Mouse (Mus musculus): Measurements from ENCODE around the gene Aire. TPM values are rescaled to one million over a fixed set of nuclear protein-coding genes. Genes with fewer than 3 reads are reported as not detected.

Aire gene
- total and polyA plus RNA-seq, 2 experiments from 2014 or later, result 0.16 to 0.31 TPM

GRCm38 (mm10) chr10:78042697-78043405 is 559 bp downstream of the Aire start:
- Histone ChIP-seq H3K27me3 (ENCODE audit: insufficient read depth, low read length) (no peaks in the 10 kb centered on the region), H3K4me2 (ENCODE audit: low read depth, low read length, poor library complexity, severe bottlenecking) (peak overlapping the region; percentile 51), H3K4me1 (ENCODE audit: insufficient read depth, low read length) (no peaks in the 10 kb centered on the region), H3K9me3 (ENCODE audit: low read length) (no peaks in the 10 kb centered on the region), H3K4me3 (ENCODE audit: low read depth, low read length) (peak overlapping the region; percentile 28), H3K36me3 (ENCODE audit: insufficient read depth, low read length) (no peaks in the 10 kb centered on the region), H3K9ac (replicated peaks; ENCODE audit: low read length, poor library complexity, severe bottlenecking) (0 out of 2 replicates have a peak overlapping the region, but pooled peaks have one; percentile 14), H3K27ac (ENCODE audit: low read depth, low read length) (no peak overlapping the region)
- ATAC-seq (ENCODE audit: low FRiP score) (peak; percentile 54; the same call in 1 of the 2 replicates), DNase-seq (ENCODE audit: low spot score) (no peak)
- TF ChIP-seq CTCF (IDR thresholded peaks at IDR 0.05), result no peak
- 59% methylated on average over 14 of the region's 14 CpGs for WGBS

GRCm38 (mm10) chr10:78042096-78042495 is 1.3 kb downstream of the Aire start:
- Histone ChIP-seq H3K4me3 (ENCODE audit: low read depth, low read length) (no peak overlapping the region), H3K9me3 (ENCODE audit: low read length) (no peaks in the 10 kb centered on the region), H3K27me3 (ENCODE audit: insufficient read depth, low read length) (no peaks in the 10 kb centered on the region), H3K4me1 (ENCODE audit: insufficient read depth, low read length) (no peaks in the 10 kb centered on the region), H3K9ac (replicated peaks; ENCODE audit: low read length, poor library complexity, severe bottlenecking) (no peak overlapping the region), H3K4me2 (ENCODE audit: low read depth, low read length, poor library complexity, severe bottlenecking) (no peak overlapping the region), H3K36me3 (ENCODE audit: insufficient read depth, low read length) (no peaks in the 10 kb centered on the region), H3K27ac (ENCODE audit: low read depth, low read length) (no peak overlapping the region)
- no peak for DNase-seq (ENCODE audit: low spot score)
- 90% methylated on average over 7 of the region's 7 CpGs for WGBS
- TF ChIP-seq CTCF (IDR thresholded peaks at IDR 0.05), result no peak
- ATAC-seq (ENCODE audit: low FRiP score), result no peak

GRCm38 (mm10) chr10:78041647-78042046 is 1.8 kb downstream of the Aire start, which contains the start of gene Dnmt3l:
TSS of gene Dnmt3l (plus strand) at chr10:78041947.
- Histone ChIP-seq H3K9ac (replicated peaks; ENCODE audit: low read length, poor library complexity, severe bottlenecking) (no peak within 1 kb of the TSS), H3K27me3 (ENCODE audit: insufficient read depth, low read length) (no peaks in the 10 kb centered on the region), H3K4me1 (ENCODE audit: insufficient read depth, low read length) (no peaks in the 10 kb centered on the region), H3K4me2 (ENCODE audit: low read depth, low read length, poor library complexity, severe bottlenecking) (no peak within 1 kb of the TSS), H3K4me3 (ENCODE audit: low read depth, low read length) (no peak within 1 kb of the TSS), H3K9me3 (ENCODE audit: low read length) (no peaks in the 10 kb centered on the region), H3K27ac (ENCODE audit: low read depth, low read length) (no peak within 1 kb of the TSS), H3K36me3 (ENCODE audit: insufficient read depth, low read length) (no peaks in the 10 kb centered on the region)
- WGBS, result 92% methylated on average over 5 of the region's 5 CpGs
- no peak for DNase-seq (ENCODE audit: low spot score)
- TF ChIP-seq CTCF (IDR thresholded peaks at IDR 0.05), result no peak
- ATAC-seq (ENCODE audit: low FRiP score), result no peak

GRCm38 (mm10) chr10:78037139-78037538 is 6.3 kb downstream of the Aire start:
- no peak for ATAC-seq (ENCODE audit: low FRiP score)
- Histone ChIP-seq H3K4me2 (ENCODE audit: low read depth, low read length, poor library complexity, severe bottlenecking) (no peak overlapping the region), H3K9me3 (ENCODE audit: low read length) (no peaks in the 10 kb centered on the region), H3K36me3 (ENCODE audit: insufficient read depth, low read length) (no peaks in the 10 kb centered on the region), H3K4me1 (ENCODE audit: insufficient read depth, low read length) (no peaks in the 10 kb centered on the region), H3K27ac (ENCODE audit: low read depth, low read length) (no peak overlapping the region), H3K4me3 (ENCODE audit: low read depth, low read length) (no peak overlapping the region), H3K27me3 (ENCODE audit: insufficient read depth, low read length) (no peaks in the 10 kb centered on the region), H3K9ac (replicated peaks; ENCODE audit: low read length, poor library complexity, severe bottlenecking) (no peak overlapping the region)
- no peak for DNase-seq (ENCODE audit: low spot score)
- no peak for TF ChIP-seq CTCF (IDR thresholded peaks at IDR 0.05)
- WGBS, result 86% methylated on average over 4 of the region's 4 CpGs

GRCm38 (mm10) chr10:78031987-78032386 is 11.4 kb downstream of the Aire start:
- DNase-seq (ENCODE audit: low spot score), result no peak
- Histone ChIP-seq H3K9me3 (ENCODE audit: low read length) (no peaks in the 10 kb centered on the region), H3K27me3 (ENCODE audit: insufficient read depth, low read length) (no peaks in the 10 kb centered on the region), H3K4me3 (ENCODE audit: low read depth, low read length) (no peak overlapping the region), H3K4me1 (ENCODE audit: insufficient read depth, low read length) (no peaks in the 10 kb centered on the region), H3K36me3 (ENCODE audit: insufficient read depth, low read length) (no peaks in the 10 kb centered on the region), H3K4me2 (ENCODE audit: low read depth, low read length, poor library complexity, severe bottlenecking) (no peak overlapping the region), H3K27ac (ENCODE audit: low read depth, low read length) (no peak overlapping the region), H3K9ac (replicated peaks; ENCODE audit: low read length, poor library complexity, severe bottlenecking) (no peak overlapping the region)
- no peak for TF ChIP-seq CTCF (IDR thresholded peaks at IDR 0.05)
- no peak for ATAC-seq (ENCODE audit: low FRiP score)
- 80% methylated on average over 2 of the region's 2 CpGs for WGBS

- Histone ChIP-seq H3K4me1 (ENCODE audit: insufficient read depth, low read length) (no peaks in the 10 kb centered on the region), H3K4me2 (ENCODE audit: low read depth, low read length, poor library complexity, severe bottlenecking) (no peak overlapping the region), H3K9ac (replicated peaks; ENCODE audit: low read length, poor library complexity, severe bottlenecking) (no peak overlapping the region), H3K27me3 (ENCODE audit: insufficient read depth, low read length) (no peaks in the 10 kb centered on the region), H3K9me3 (ENCODE audit: low read length) (no peaks in the 10 kb centered on the region), H3K4me3 (ENCODE audit: low read depth, low read length) (no peak overlapping the region), H3K36me3 (ENCODE audit: insufficient read depth, low read length) (no peaks in the 10 kb centered on the region), H3K27ac (ENCODE audit: low read depth, low read length) (no peak overlapping the region)
- no peak for ATAC-seq (ENCODE audit: low FRiP score)
- WGBS, result 85% methylated on average over 1 of the region's 1 CpGs
- TF ChIP-seq CTCF (IDR thresholded peaks at IDR 0.05), result no peak
- DNase-seq (ENCODE audit: low spot score), result no peak
Observed at GRCm38 (mm10) chr10:78029080-78029479, 14.3 kb downstream of the Aire start.
